Mouse (Mus musculus) testis, adult 2 months (tissue): ENCODE data around the gene Gpnmb.

ENCODE experiments used
- CTCF ChIP-seq: fragments of 200-500 bp; IDR thresholded peaks from 2 replicates; pipeline ENCODE4 v1.5.1; 2012; ENCODE audit warnings: low read depth, mild to moderate bottlenecking, inconsistent platforms, low read length, moderate library complexity; ENCODE audit not compliant: control insufficient read depth, insufficient read depth, insufficient replicate concordance
- POLR2A ChIP-seq: fragments of 200-500 bp; IDR thresholded peaks from 2 replicates; pipeline ENCODE4 v1.6.1; 2012; ENCODE audit warnings: low read depth, mild to moderate bottlenecking, inconsistent platforms, low read length, moderate library complexity; ENCODE audit not compliant: control insufficient read depth

GRCm38 (mm10) chr6:48998796-48999195, 37.5 kb upstream of the Gpnmb start:
- TF ChIP-seq POLR2A (no peak), CTCF (no peak)
